Mouse (Mus musculus) liver, embryonic 16.5 days (tissue): ENCODE results near the gene Kmt5a. TPM values are rescaled to one million over a fixed set of nuclear protein-coding genes. Genes with fewer than 3 reads are reported as not detected.

ENCODE experiments used
- ATAC-seq: fragments of 200-750 bp; cut with Nextera tagmentation; 2 replicates; pipeline ENCODE4 v1.8.0; 2017; ENCODE audit warnings: low read depth, mild to moderate bottlenecking, moderate number of reproducible peaks, moderate library complexity
- H3K27ac ChIP-seq: fragments of 300-500 bp; sonication (generic); 2 replicates; pipeline ENCODE4 v1.5.1; 2014; ENCODE audit warnings: mild to moderate bottlenecking, low read length
- H3K27me3 ChIP-seq: fragments of 300-500 bp; sonication (generic); 2 replicates; pipeline ENCODE4 v1.6.1; 2014; ENCODE audit warnings: low read depth, low read length, mixed read lengths; ENCODE audit not compliant: control insufficient read depth, insufficient read depth
- H3K36me3 ChIP-seq: fragments of 300-500 bp; sonication (generic); 2 replicates; pipeline ENCODE4 v1.6.1; 2014; ENCODE audit warnings: mild to moderate bottlenecking; ENCODE audit not compliant: control insufficient read depth, insufficient read depth
- H3K4me1 ChIP-seq: fragments of 300-500 bp; sonication (generic); 2 replicates; pipeline ENCODE4 v1.6.1; 2014; ENCODE audit warnings: low read depth, low read length, mixed read lengths; ENCODE audit not compliant: control insufficient read depth
- H3K4me2 ChIP-seq: fragments of 300-500 bp; sonication (generic); 2 replicates; pipeline ENCODE4 v1.6.1; 2014; ENCODE audit warnings: low read depth, low read length, mixed read lengths
- H3K4me3 ChIP-seq: fragments of 300-500 bp; sonication (generic); 2 replicates; pipeline ENCODE4 v1.5.1; 2014; ENCODE audit warnings: low read depth, mild to moderate bottlenecking, low read length
- H3K9ac ChIP-seq: fragments of 300-500 bp; sonication (generic); 2 replicates; pipeline ENCODE4 v1.6.1; 2014; ENCODE audit warnings: low read depth, low read length
- H3K9me3 ChIP-seq: fragments of 300-500 bp; sonication (generic); replicated peaks from 2 replicates; pipeline ENCODE4 v1.6.1; 2016; ENCODE audit warnings: low read length; ENCODE audit not compliant: control insufficient read depth
- WGBS: fragments of 180-500 bp; shearing (Covaris S2); extraction: QIAGEN DNeasy Blood & Tissue Kit; methylation state at CpG from one replicate; pipeline ENCODE4 v1.1.7; 2014; ENCODE audit not compliant: insufficient replicate concordance; 5-methylcytosine and 5-hydroxymethylcytosine counted together
- polyA plus RNA-seq: library from polyadenylated mRNA; unstranded; fragments of >200 nt; fragmentation: Nextera tagmentation; extraction: Ambion mirVana; gene quantifications from 2 replicates; pipeline ENCODE4 v1.2.1, GENCODE M21; 2015

The Kmt5a gene
- polyA plus RNA-seq, 1 experiment from 2014 or later = 41.5 TPM

DNA sequence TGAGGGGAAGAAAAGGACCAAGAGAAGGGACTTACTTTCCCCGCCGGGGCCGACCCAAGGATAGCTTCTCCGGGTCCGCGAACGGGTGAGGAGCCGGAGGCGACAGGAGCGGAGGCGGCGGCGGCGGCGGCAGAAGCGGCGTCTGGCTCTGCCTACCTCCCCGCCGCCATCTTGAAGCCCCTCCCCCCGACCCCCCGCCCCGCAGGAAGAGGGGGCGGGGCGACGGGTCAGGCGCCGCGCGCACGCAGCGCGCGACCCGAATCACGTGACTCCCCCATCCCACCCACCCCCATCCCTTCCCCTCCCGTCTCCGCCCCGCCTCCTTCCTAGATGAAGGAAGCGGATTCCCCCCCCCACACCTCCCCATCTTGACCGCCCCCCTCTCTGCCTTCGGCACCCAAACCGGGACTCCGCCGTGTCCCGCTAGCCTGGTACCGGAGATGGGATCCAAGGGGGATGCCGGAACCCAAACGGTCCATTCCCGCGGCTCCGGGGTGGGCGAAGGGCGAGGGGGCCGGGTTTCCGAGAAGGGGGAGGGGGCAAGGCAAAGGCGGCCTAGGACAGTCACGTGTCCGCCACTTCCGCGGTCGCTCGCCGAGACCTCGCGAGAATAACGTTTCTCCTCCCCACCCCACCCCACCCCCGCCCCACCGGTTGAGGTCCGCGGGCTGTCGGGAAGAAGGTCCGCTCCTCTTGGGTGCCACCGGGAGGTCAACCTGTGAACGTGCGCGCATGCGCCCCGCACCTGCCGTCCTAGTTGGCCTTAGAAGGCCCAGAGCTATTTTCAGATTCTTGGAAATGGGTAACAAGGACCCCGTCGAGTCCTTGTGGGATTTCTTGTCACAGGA lies 14.1 kb upstream of the Kmt5a start, which contains the start of gene Sbno1:
Gene Sbno1 (minus strand): TSS at position 590 of the 848 bp plus-strand sequence.
- Histone ChIP-seq H3K27ac (peak within 1 kb of the TSS; percentile 93), H3K4me2 (peak within 1 kb of the TSS; percentile 72), H3K36me3 (no peaks in the 10 kb centered on the region), H3K4me3 (peak within 1 kb of the TSS; percentile 98), H3K27me3 (no peaks in the 10 kb centered on the region), H3K9me3 (no peaks in the 10 kb centered on the region), H3K4me1 (peaks cover 17% of the 10 kb centered on the region), H3K9ac (peak within 1 kb of the TSS; percentile 99)
- WGBS = under 1% methylated on average over 64 of the region's 81 CpGs
- peak; percentile 92 for ATAC-seq

DNA sequence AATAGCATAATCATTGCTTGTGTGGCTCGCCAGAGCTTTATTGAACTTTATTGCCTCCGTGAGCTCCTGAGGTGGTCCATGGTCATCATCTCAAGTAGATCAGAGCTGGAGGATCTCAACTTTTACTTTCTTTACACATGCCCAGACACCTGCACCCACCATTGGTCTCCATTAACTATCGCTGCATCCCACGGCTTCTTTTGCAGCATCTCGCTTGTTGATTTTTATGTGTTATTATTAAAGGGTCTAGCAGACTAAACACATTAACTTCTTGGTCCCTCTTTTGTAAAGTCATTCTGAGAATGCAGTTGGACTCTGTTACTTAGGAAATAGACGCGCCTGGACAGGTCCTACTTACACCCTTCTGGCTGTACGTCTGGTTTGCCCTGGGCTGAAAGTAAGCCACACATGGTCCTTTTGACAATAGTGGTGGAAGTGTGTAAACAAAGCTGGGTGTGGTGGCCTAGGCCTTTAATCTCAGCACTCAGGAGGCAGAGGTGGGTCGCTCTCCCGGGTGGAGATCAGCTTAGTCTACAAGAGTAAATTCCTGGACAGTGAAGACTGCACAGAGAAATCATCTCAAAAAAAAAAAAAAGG lies 13.2 kb upstream of the Kmt5a start:
- Histone ChIP-seq H3K9me3 (no peaks in the 10 kb centered on the region), H3K4me2 (peak overlapping the region; percentile 72), H3K4me3 (peak overlapping the region; percentile 98), H3K27ac (peak overlapping the region; percentile 54), H3K36me3 (no peaks in the 10 kb centered on the region), H3K4me1 (peaks cover 15% of the 10 kb centered on the region), H3K27me3 (no peaks in the 10 kb centered on the region), H3K9ac (peak overlapping the region; percentile 49; the same call in 1 of the 2 replicates)
- 78% methylated on average over 10 of the region's 10 CpGs for WGBS
- no peak for ATAC-seq

DNA sequence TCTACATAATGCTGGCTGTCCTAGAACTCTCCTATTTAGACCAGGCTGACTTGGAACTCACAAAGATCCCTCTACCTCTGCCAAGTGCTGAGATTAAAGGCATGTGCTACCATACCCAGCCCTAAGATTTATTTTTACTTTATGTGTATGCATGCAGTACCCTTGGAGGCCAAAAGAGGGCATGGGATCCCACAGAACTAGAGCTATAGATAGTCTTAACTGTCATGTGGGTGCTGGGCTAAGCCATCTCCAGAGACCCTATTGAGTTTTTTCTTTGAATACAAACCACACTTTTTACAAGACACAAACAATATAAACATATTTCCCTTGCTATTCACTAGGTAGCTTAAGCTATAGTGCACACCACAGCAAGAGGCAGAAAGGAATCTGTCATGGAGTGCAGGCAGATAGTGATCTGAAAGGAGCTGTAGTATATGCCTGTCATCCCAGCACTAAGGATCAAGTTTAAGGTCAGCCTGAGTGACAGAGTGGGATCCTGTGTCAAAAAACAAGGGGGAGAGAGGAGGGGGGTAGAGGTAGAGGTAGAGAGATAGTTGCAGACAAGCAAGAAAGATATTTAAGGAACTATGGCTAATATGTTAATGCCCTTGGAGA lies 7.2 kb upstream of the Kmt5a start:
- Histone ChIP-seq H3K9ac (no peak overlapping the region), H3K27me3 (no peaks in the 10 kb centered on the region), H3K36me3 (no peaks in the 10 kb centered on the region), H3K4me1 (no peaks in the 10 kb centered on the region), H3K4me2 (no peak overlapping the region), H3K27ac (no peak overlapping the region), H3K4me3 (no peak overlapping the region), H3K9me3 (no peaks in the 10 kb centered on the region)
- peak; percentile 55; the same call in 1 of the 2 replicates for ATAC-seq

DNA sequence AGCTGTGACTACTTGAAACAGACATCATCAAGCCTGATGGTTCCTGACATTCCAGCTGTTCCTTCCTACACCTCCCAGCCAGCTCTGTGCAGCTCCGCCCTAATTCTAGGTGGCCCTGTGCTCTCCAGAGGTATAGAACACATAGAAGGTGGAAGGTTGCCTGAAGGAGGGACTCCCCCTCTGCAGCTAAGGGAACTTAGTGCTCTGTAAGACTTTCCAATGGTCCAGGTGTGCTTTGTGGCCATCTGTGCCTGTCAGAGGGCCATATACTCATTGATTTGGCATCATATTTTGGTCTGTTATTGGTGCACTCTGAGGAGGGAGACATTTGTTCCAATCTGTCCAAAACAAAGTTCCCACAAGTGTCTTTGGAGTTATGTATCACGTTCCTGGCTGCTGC lies 6.7 kb upstream of the Kmt5a start:
- Histone ChIP-seq H3K4me1 (no peaks in the 10 kb centered on the region), H3K36me3 (no peaks in the 10 kb centered on the region), H3K9me3 (no peaks in the 10 kb centered on the region), H3K4me3 (no peak overlapping the region), H3K27ac (no peak overlapping the region), H3K4me2 (no peak overlapping the region), H3K27me3 (no peaks in the 10 kb centered on the region), H3K9ac (no peak overlapping the region)
- ATAC-seq = no peak
- 56% methylated on average over 2 of the region's 2 CpGs for WGBS

DNA sequence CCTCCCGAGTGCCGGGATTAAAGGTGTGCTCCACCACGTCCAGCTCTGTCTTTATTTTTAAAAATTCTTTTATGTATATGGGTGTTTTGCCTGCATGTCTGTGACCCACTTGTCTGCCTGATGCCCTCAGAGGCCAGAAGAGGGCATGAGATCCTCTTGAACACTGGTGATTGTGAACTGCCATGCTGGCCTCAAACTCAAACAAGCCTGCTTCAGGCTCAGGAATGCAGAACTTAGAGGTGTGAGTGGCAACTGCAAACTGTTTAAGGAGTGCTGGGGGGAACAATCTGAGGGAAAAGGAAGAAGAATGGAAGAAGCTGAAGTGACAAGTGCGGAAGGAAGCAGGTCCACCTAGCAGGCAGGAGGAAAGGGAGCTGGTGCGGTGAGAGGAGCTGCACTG lies 1.5 kb upstream of the Kmt5a start:
- no peaks in the 10 kb centered on the region for H3K36me3 ChIP-seq
- peaks cover 30% of the 10 kb centered on the region for H3K4me1 ChIP-seq
- peak overlapping the region; percentile 29; the same call in 1 of the 2 replicates for H3K9ac ChIP-seq
- no peak overlapping the region for H3K4me3 ChIP-seq
- ATAC-seq = no peak
- no peaks in the 10 kb centered on the region for H3K27me3 ChIP-seq
- peak overlapping the region; percentile 55 for H3K27ac ChIP-seq
- WGBS = 58% methylated on average over 5 of the region's 5 CpGs
- peak overlapping the region; percentile 77; the same call in 1 of the 2 replicates for H3K4me2 ChIP-seq
- no peaks in the 10 kb centered on the region for H3K9me3 ChIP-seq

DNA sequence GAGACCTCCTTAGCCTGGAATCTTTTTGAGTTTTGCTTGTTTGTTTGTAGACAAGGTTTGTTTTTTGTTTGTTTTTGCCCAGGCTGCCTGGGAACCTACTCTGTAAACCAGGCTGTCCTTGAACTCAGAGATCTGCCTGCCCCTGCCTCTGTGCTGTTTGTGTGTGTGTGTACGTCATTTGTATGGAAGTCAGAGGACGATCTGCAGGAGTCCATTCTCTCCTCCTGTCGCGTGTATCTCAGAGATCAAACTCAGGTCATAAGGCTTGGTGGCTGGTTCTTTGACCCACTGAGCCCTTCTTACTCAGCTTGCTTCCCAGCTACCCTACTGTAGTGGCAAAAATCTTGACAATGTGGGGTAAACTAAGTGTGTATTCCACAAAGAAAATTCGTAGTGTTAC lies 984 bp upstream of the Kmt5a start:
- Histone ChIP-seq H3K4me2 (peak overlapping the region; percentile 77), H3K4me3 (peak overlapping the region; percentile 97), H3K27me3 (no peaks in the 10 kb centered on the region), H3K9me3 (no peaks in the 10 kb centered on the region), H3K4me1 (peaks cover 32% of the 10 kb centered on the region), H3K27ac (peak overlapping the region; percentile 55), H3K9ac (peak overlapping the region; percentile 29; the same call in 1 of the 2 replicates), H3K36me3 (no peaks in the 10 kb centered on the region)
- no peak for ATAC-seq
- WGBS = 55% methylated on average over 5 of the region's 5 CpGs

DNA sequence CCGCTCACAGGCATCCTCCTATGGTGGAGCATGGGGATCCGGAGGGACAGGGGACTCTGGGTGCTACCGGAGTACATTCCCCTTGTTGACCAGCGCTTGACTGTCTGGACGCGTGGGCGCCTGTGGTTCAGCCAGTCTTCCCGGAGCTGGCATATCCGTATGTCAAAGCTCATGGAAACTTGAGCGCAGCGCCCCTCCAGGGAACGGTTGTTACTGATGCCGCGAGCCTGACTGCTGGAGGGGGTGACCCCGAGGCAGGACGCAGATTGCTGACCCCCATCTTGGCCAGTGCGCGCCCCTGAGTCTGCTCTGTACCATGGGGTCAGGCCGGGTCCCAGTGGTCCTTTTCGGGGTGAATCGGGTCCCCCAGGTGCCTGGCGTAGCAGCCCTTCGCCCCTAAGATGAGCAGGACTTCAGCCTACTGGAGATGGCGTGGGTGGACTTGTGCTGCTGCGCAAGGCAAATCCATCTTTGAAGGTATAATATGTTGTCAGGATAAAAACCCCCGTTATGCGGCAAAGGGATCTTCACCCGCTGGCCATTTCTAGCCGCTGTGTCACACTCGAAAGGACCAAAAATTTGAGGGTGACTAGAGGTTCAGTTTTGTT lies 468 bp downstream of the Kmt5a start:
- no peaks in the 10 kb centered on the region for H3K27me3 ChIP-seq
- H3K9me3 ChIP-seq = no peaks in the 10 kb centered on the region
- H3K4me2 ChIP-seq = peak overlapping the region; percentile 77
- no peaks in the 10 kb centered on the region for H3K36me3 ChIP-seq
- ATAC-seq = peak; percentile 12; the same call in 1 of the 2 replicates
- peak overlapping the region; percentile 95 for H3K27ac ChIP-seq
- peak overlapping the region; percentile 87 for H3K9ac ChIP-seq
- WGBS = under 1% methylated on average over 30 of the region's 30 CpGs
- peak overlapping the region; percentile 97 for H3K4me3 ChIP-seq
- peaks cover 46% of the 10 kb centered on the region for H3K4me1 ChIP-seq

DNA sequence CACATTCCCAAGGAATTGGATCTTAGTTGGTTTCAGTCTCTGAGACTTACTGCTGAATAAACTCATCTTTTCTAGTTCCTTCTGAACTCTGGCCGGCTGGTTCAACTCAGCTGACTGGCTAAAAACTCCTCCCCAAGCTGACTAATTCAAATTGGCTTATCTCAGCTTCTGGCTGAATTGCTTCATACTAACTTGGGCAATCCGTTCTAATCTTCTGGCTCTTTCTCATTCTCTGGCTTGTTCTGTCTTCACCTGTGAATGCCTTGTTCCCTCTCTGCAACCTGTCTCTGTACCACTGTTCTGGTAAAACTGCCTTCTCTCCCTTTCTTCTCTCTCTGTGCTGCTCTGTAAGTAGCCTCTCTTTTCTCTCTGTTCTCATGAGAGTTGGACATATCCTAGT lies 2.9 kb downstream of the Kmt5a start:
- Histone ChIP-seq H3K9ac (peak overlapping the region; percentile 43), H3K27me3 (no peaks in the 10 kb centered on the region), H3K9me3 (no peaks in the 10 kb centered on the region), H3K36me3 (peaks cover 6% of the 10 kb centered on the region), H3K27ac (peak overlapping the region; percentile 86), H3K4me3 (peak overlapping the region; percentile 50), H3K4me1 (peaks cover 62% of the 10 kb centered on the region), H3K4me2 (peak overlapping the region; percentile 77)
- WGBS = 35% methylated on average over 2 of the region's 2 CpGs
- ATAC-seq = no peak
